8 mouse cellular contexts compared by ENCODE assay signal in the genomic region with DNA sequence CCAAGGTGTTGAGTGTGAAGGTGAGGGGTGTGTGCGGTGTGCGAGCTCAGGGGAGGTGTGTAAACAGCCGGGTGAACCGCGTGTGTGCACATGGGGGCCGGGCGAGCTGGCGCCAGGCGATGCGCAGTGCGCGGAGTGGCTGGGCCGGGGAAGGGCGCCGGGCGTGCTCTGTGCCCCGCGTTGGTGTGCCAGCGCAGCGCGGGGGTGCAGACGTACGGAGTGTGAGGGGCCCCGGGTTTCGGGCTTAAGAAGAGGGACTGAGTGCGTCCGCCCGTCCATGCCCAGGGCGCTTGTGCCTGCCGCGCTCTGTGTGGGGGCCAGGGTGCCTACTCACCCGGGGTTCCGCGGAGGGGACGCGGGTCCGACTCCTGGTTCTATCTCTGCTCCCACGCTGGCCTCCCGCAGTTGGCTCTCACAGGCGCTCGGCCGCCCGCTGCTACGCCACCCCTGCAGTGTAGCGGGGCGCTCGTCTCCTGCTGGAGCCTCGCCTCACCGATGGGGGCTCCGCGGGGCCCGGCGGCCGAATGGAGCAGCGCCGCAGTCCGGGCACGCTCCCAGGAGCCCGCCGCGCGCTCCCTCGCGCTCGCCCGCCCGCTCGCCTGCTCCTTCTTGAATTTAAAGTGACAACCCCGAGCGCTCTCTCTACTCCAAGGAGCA. TPM values are rescaled to one million over a fixed set of nuclear protein-coding genes. Genes with fewer than 3 reads are reported as not detected.
A peak's percentile ranks its signal among the peaks of the same experiment; 100 is the strongest.
DNase-seq lines count a peak whose midpoint lies in the region; ATAC-seq and TF ChIP-seq lines count a peak whose summit lies in the region.

No protein-coding gene starts in this region.

- peak overlapping the region; percentile 63 for H3K9ac ChIP-seq in liver, postnatal 0 days (replicated peaks)

- no peak overlapping the region for H3K27ac ChIP-seq in liver, postnatal 0 days (ENCODE audit: low read depth)

- H3K36me3 ChIP-seq in liver, postnatal 0 days (replicated peaks; ENCODE audit: insufficient read depth, low read length) = no peaks in the 10 kb centered on the region

- H3K27me3 ChIP-seq in liver, postnatal 0 days (ENCODE audit: insufficient read depth, low read length) = peaks cover 30% of the 10 kb centered on the region

- no peak for TF ChIP-seq CTCF in liver, postnatal 0 days (IDR thresholded peaks at IDR 0.05; ENCODE audit: low read depth)

- peak; percentile 45 for ATAC-seq in granulocyte monocyte progenitor cell, adult 5-6 weeks (replicated peaks; ENCODE audit: poor library complexity, severe bottlenecking)
- peak; percentile 69 for ATAC-seq in liver, postnatal 0 days

- peak; percentile 32 for DNase-seq in ovary, adult 18-20 months (ENCODE audit: low spot score)
- DNase-seq in ovary, postnatal 10 days (ENCODE audit: low spot score) = no peak
- DNase-seq in cerebellum, postnatal 25 days = peak; percentile 89 to 92
- peak; percentile 39 to 57 for DNase-seq in kidney, postnatal 25 days
- DNase-seq in liver, postnatal 0 days = peak; percentile 40
- DNase-seq in right cerebral cortex, adult 2 months (ENCODE audit: low spot score in 2 of 2) = peak; percentile 55 to 64
- DNase-seq in thymus, postnatal 14 days = no peak

- H3K4me1 ChIP-seq in liver, postnatal 0 days (ENCODE audit: insufficient read depth) = peaks cover 11% of the 10 kb centered on the region

- under 1% methylated on average over 64 of the region's 70 CpGs for WGBS in liver, postnatal 0 days (ENCODE audit: insufficient replicate concordance)

- H3K4me3 ChIP-seq in liver, postnatal 0 days (ENCODE audit: low read depth, low read length) = peak overlapping the region; percentile 40

- peak overlapping the region; percentile 75 for H3K4me2 ChIP-seq in liver, postnatal 0 days (ENCODE audit: low read depth, low read length)

- H3K9me3 ChIP-seq in liver, postnatal 0 days (ENCODE audit: low read length) = no peaks in the 10 kb centered on the region

- TF ChIP-seq EP300 in liver, postnatal 0 days (IDR thresholded peaks at IDR 0.05; ENCODE audit: low read depth) = no peak

RNA-seq across cellular contexts. Expression of gene Syt12, which starts 0.5 kb away (rescaled TPM):
- not detected in 2 replicates for total RNA-seq in granulocyte monocyte progenitor cell, adult 5-6 weeks (2014; fragmentation: Nextera tagmentation)
- not detected in 2 replicates for total RNA-seq in granulocyte monocyte progenitor cell, adult 5-6 weeks (2017)
- polyA plus RNA-seq in liver, postnatal 0 days (2015; fragmentation: Nextera tagmentation; extraction: Ambion mirVana) = 0.15 and 0.19 TPM in 2 replicates

RNA-seq across cellular contexts. Expression of gene 2010003K11Rik, which starts 21.7 kb away (rescaled TPM):
- not detected in 2 replicates for total RNA-seq in granulocyte monocyte progenitor cell, adult 5-6 weeks (2014; fragmentation: Nextera tagmentation)
- not detected in 2 replicates for total RNA-seq in granulocyte monocyte progenitor cell, adult 5-6 weeks (2017)
- 5.8 and 7.6 TPM in 2 replicates for polyA plus RNA-seq in liver, postnatal 0 days (2015; fragmentation: Nextera tagmentation; extraction: Ambion mirVana)

RNA-seq across cellular contexts. Expression of gene Pcx, which starts 33.5 kb away (rescaled TPM):
- total RNA-seq in granulocyte monocyte progenitor cell, adult 5-6 weeks (2014; fragmentation: Nextera tagmentation) = 0.95 and 4.0 TPM in 2 replicates
- 0.82 and 6.1 TPM in 2 replicates for total RNA-seq in granulocyte monocyte progenitor cell, adult 5-6 weeks (2017)
- polyA plus RNA-seq in liver, postnatal 0 days (2015; fragmentation: Nextera tagmentation; extraction: Ambion mirVana) = 220 and 283 TPM in 2 replicates

RNA-seq across cellular contexts. Expression of gene Rhod, which starts 37.5 kb away (rescaled TPM):
- total RNA-seq in granulocyte monocyte progenitor cell, adult 5-6 weeks (2014; fragmentation: Nextera tagmentation) = 0.28 TPM in 1 of 2 replicates, not detected in the other
- total RNA-seq in granulocyte monocyte progenitor cell, adult 5-6 weeks (2017) = not detected in 2 replicates
- polyA plus RNA-seq in liver, postnatal 0 days (2015; fragmentation: Nextera tagmentation; extraction: Ambion mirVana) = 14.8 and 19.0 TPM in 2 replicates

Comparison
In these comparisons a context has a peak if more than half of its experiments do, and no peak if none do; other contexts are left out.
1. DNase-seq: peak in ovary, adult 18-20 months (single experiment), cerebellum, postnatal 25 days (2 of 2), kidney, postnatal 25 days (2 of 2), liver, postnatal 0 days (single experiment) and right cerebral cortex, adult 2 months (2 of 2); none in ovary, postnatal 10 days (single experiment) and thymus, postnatal 14 days (single experiment).